Comparison of ENCODE assay signal across 8 mouse cellular contexts in the genomic region with DNA sequence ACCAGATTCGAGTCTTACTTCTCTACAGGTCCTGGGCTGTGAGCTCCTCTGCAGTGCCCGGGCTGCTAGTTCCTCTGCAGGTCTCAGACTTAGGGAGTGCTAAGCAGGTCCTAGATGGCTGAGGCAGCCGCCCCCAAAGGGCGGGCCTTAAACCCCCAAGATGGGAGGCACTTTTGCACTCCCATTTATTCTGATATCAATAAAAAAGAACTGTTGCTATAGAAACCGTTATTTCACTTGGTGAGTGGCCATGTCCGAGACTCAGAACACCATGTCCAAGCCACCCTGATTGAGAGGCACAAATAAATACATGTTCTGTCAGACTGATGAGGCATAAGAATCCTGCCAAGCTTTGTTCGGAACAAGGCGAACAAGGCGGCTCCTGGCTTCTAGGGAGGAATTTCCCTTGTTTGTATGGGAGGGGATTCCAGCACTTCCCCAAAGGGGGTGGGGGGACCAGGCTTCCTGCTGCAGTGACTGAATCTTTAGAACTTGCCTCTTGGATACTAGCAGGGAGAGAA. TPM values are rescaled to one million over a fixed set of nuclear protein-coding genes. Genes with fewer than 3 reads are reported as not detected.
DNase-seq lines count a peak whose midpoint lies in the region; ATAC-seq and TF ChIP-seq lines count a peak whose summit lies in the region.

No protein-coding gene starts in this region.

- WGBS in heart, embryonic 11.5 days (ENCODE audit: insufficient replicate concordance): 13% methylated on average over 9 of the region's 9 CpGs
- 21% methylated on average over 9 of the region's 9 CpGs for WGBS in limb, embryonic 12.5 days
- 11% methylated on average over 9 of the region's 9 CpGs for WGBS in stomach, postnatal 0 days

- H3K4me2 ChIP-seq in heart, embryonic 11.5 days: peak overlapping the region; percentile 35
- peak overlapping the region; percentile 1; the same call in 1 of the 2 replicates for H3K4me2 ChIP-seq in limb, embryonic 12.5 days
- no peak overlapping the region for H3K4me2 ChIP-seq in stomach, postnatal 0 days (replicated peaks; ENCODE audit: low read depth)

- H3K9me3 ChIP-seq in heart, embryonic 11.5 days (replicated peaks; ENCODE audit: control insufficient read depth, low read length): no peaks in the 10 kb centered on the region
- H3K9me3 ChIP-seq in limb, embryonic 12.5 days: no peaks in the 10 kb centered on the region
- H3K9me3 ChIP-seq in stomach, postnatal 0 days (ENCODE audit: control insufficient read depth, low read length): no peaks in the 10 kb centered on the region

- CTCF ChIA-PET in Patski (lab: Charles Lee): interaction anchor here (1.6 to 6.9 kb wide), 8 partner anchors 9 to 67 kb away, joined by 5 to 34 read pairs (median 10); no protein-coding TSS in a partner anchor

- H3K36me3 ChIP-seq in heart, embryonic 11.5 days (ENCODE audit: control insufficient read depth, insufficient read depth, low read length): no peaks in the 10 kb centered on the region
- no peaks in the 10 kb centered on the region for H3K36me3 ChIP-seq in limb, embryonic 12.5 days
- no peaks in the 10 kb centered on the region for H3K36me3 ChIP-seq in stomach, postnatal 0 days (ENCODE audit: control insufficient read depth, insufficient read depth, low read length)

- peaks cover 6% of the 10 kb centered on the region; the same call in 1 of the 2 replicates for H3K4me1 ChIP-seq in heart, embryonic 11.5 days (ENCODE audit: control insufficient read depth, insufficient read depth, low read length)
- H3K4me1 ChIP-seq in limb, embryonic 12.5 days (replicated peaks): peaks cover 27% of the 10 kb centered on the region
- no peaks in the 10 kb centered on the region for H3K4me1 ChIP-seq in stomach, postnatal 0 days (replicated peaks; ENCODE audit: control insufficient read depth, insufficient read depth)

- no peak overlapping the region for H3K4me3 ChIP-seq in heart, embryonic 11.5 days (ENCODE audit: low read depth, low read length)
- no peak overlapping the region for H3K4me3 ChIP-seq in limb, embryonic 12.5 days (replicated peaks)
- no peak overlapping the region for H3K4me3 ChIP-seq in stomach, postnatal 0 days (ENCODE audit: low read depth, low read length)

- POLR2A ChIA-PET in Patski (lab: Charles Lee): interaction anchor here (0.6 to 3.6 kb wide), 6 partner anchors 11 to 24 kb away, joined by 3 to 21 read pairs (median 7); no protein-coding TSS in a partner anchor

- peak; percentile 47 for ATAC-seq in frontal cortex, adult (ENCODE audit: low TSS enrichment)
- ATAC-seq in Patski: peak; percentile 48
- ATAC-seq in heart, embryonic 11.5 days (replicated peaks; ENCODE audit: insufficient number of reproducible peaks, low FRiP score, low TSS enrichment): 0 out of 2 replicates have a peak, but pooled peaks have one; percentile 35
- ATAC-seq in limb, embryonic 12.5 days (ENCODE audit: insufficient number of reproducible peaks, insufficient read depth, low FRiP score, low TSS enrichment, low read depth): no peak
- ATAC-seq in stomach, postnatal 0 days (ENCODE audit: low FRiP score, low TSS enrichment): no peak; the same call in 1 of the 2 replicates

- no peaks in the 10 kb centered on the region for H3K27me3 ChIP-seq in Patski
- no peaks in the 10 kb centered on the region; the same call in 1 of the 2 replicates for H3K27me3 ChIP-seq in heart, embryonic 11.5 days (ENCODE audit: control insufficient read depth, insufficient read depth, low read length)
- H3K27me3 ChIP-seq in limb, embryonic 12.5 days: peaks cover 21% of the 10 kb centered on the region
- H3K27me3 ChIP-seq in stomach, postnatal 0 days (ENCODE audit: control insufficient read depth, insufficient read depth, low read length): no peaks in the 10 kb centered on the region

- H3K9ac ChIP-seq in heart, embryonic 11.5 days (ENCODE audit: low read depth, low read length): 0 out of 2 replicates have a peak overlapping the region, but pooled peaks have one; percentile 6
- no peak overlapping the region for H3K9ac ChIP-seq in limb, embryonic 12.5 days (replicated peaks)
- H3K9ac ChIP-seq in stomach, postnatal 0 days (ENCODE audit: low read length): no peak overlapping the region; the same call in 1 of the 2 replicates

- no peak for TF ChIP-seq EP300 in stomach, postnatal 0 days (optimal IDR thresholded peaks at IDR 0.05)

- no peak for DNase-seq in frontal cortex, postnatal 25 days (ENCODE audit: low spot score in 2 of 2)
- DNase-seq in Patski (ENCODE audit: low read depth, low spot score): no peak
- peak; percentile 17 for DNase-seq in stomach, postnatal 0 days (ENCODE audit: low spot score)
- no peak for DNase-seq in adrenal gland, adult 2 months
- no peak for DNase-seq in retina, embryonic 14.5 days (ENCODE audit: low spot score)

- no peak overlapping the region for H3K27ac ChIP-seq in heart, embryonic 11.5 days (ENCODE audit: low read depth, low read length)
- no peak overlapping the region for H3K27ac ChIP-seq in limb, embryonic 12.5 days
- H3K27ac ChIP-seq in stomach, postnatal 0 days (replicated peaks): no peak overlapping the region

- in situ Hi-C loops in Patski (cut with MboI; ENCODE audit: low pct_unique_long_range_greater_than_20kb): no loop called here

- TF ChIP-seq CTCF in Patski (IDR thresholded peaks at IDR 0.05): no peak
- no peak for TF ChIP-seq CTCF in stomach, postnatal 0 days (IDR thresholded peaks at IDR 0.05; ENCODE audit: low read depth)

RNA-seq across cellular contexts. Expression of a gene that starts 8.1 kb away (rescaled TPM):
- polyA plus RNA-seq in Patski (2021): 173 TPM
- polyA plus RNA-seq in heart, embryonic 11.5 days (2014; fragmentation: Nextera tagmentation; extraction: Ambion mirVana): 0.23 and 0.30 TPM in 2 replicates
- polyA plus RNA-seq in limb, embryonic 12.5 days (2016; fragmentation: Nextera tagmentation; extraction: Ambion mirVana): 0.23 and 0.35 TPM in 2 replicates
- polyA plus RNA-seq in stomach, postnatal 0 days (2015; fragmentation: Nextera tagmentation; extraction: Ambion mirVana): 0.31 and 0.36 TPM in 2 replicates
- total RNA-seq in adrenal gland, adult 2 months (2021): 1 to 10 TPM; 4.3 to 5.2 TPM
- 1.1 and 1.2 TPM in 2 replicates for polyA plus RNA-seq in adrenal gland, adult 2 months (2012; rRNA removed)

RNA-seq across cellular contexts. Expression of a gene that starts 50.5 kb away (rescaled TPM):
- polyA plus RNA-seq in Patski (2021): 0.53 TPM
- 0.42 and 0.52 TPM in 2 replicates for polyA plus RNA-seq in heart, embryonic 11.5 days (2014; fragmentation: Nextera tagmentation; extraction: Ambion mirVana)
- not detected in 2 replicates for polyA plus RNA-seq in limb, embryonic 12.5 days (2016; fragmentation: Nextera tagmentation; extraction: Ambion mirVana)
- polyA plus RNA-seq in stomach, postnatal 0 days (2015; fragmentation: Nextera tagmentation; extraction: Ambion mirVana): 6.0 and 7.2 TPM in 2 replicates
- total RNA-seq in adrenal gland, adult 2 months (2021): under 1 TPM in 1 of 2 experiments, not detected in 1; 0.78 TPM
- 0.46 and 1.9 TPM in 2 replicates for polyA plus RNA-seq in adrenal gland, adult 2 months (2012; rRNA removed)

Comparison
In these comparisons a context has a peak if more than half of its experiments do, and no peak if none do; other contexts are left out.
1. ATAC-seq: peak in frontal cortex, adult (single experiment), Patski (single experiment) and heart, embryonic 11.5 days (single experiment); none in limb, embryonic 12.5 days (single experiment) and stomach, postnatal 0 days (single experiment).
2. RNA of a gene that starts 8.1 kb away (polyA plus RNA-seq): 173 TPM in Patski (single experiment); 1.1 to 1.2 TPM in adrenal gland, adult 2 months, 0.31 to 0.36 TPM in stomach, postnatal 0 days, 0.23 to 0.35 TPM in limb, embryonic 12.5 days and 0.23 to 0.30 TPM in heart, embryonic 11.5 days; every median in the first group is over 10 times any median in the second.